Mouse (Mus musculus): ENCODE results near the gene 1700008O03Rik. TPM values are rescaled to one million over a fixed set of nuclear protein-coding genes. Genes with fewer than 3 reads are reported as not detected.

The 1700008O03Rik gene
- total RNA-seq (2023) = not detected

GRCm38 (mm10) chr7:44385720-44386119 lies at the start of gene 1700008O03Rik:
Gene 1700008O03Rik (minus strand): TSS chr7:44385820.

GRCm38 (mm10) chr7:44428968-44429521 lies 43.4 kb upstream of the 1700008O03Rik start, which contains the start of gene Lrrc4b:
Gene Lrrc4b (plus strand): TSS chr7:44429018.

GRCm38 (mm10) chr7:44383980-44384715 lies 1.5 kb downstream of the 1700008O03Rik start, which contains the start of gene Syt3:
Gene Syt3 (plus strand): TSS chr7:44384102.

Other genes starting within 250 kb of the 1700008O03Rik start
- gene Klk1b16, start 249.1 kb downstream of the 1700008O03Rik start, total RNA-seq (2023) = not detected
- gene Klk1b24, start 197.6 kb downstream of the 1700008O03Rik start, total RNA-seq (2023) = not detected
- gene Klk1b3, start 187.6 kb downstream of the 1700008O03Rik start, total RNA-seq (2023) = not detected
- not detected for gene Klk1b4, start 178.4 kb downstream of the 1700008O03Rik start, total RNA-seq (2023)
- gene Klk1b5, start 169.9 kb downstream of the 1700008O03Rik start, total RNA-seq (2023) = not detected
- 0.82 TPM for gene Klk1, start 160.5 kb downstream of the 1700008O03Rik start, total RNA-seq (2023)
- gene Gm36864, start 149.6 kb downstream of the 1700008O03Rik start, total RNA-seq (2023) = not detected
- 3.3 TPM for gene 1700028J19Rik, start 139.1 kb downstream of the 1700008O03Rik start, total RNA-seq (2023)
- gene 2410002F23Rik, start 139.1 kb downstream of the 1700008O03Rik start, total RNA-seq (2023) = 214 TPM
- not detected for gene Acp4, start 128.4 kb downstream of the 1700008O03Rik start, total RNA-seq (2023)
- gene Gm15517, start 124.4 kb downstream of the 1700008O03Rik start, total RNA-seq (2023) = not detected
- gene Clec11a, start 78.9 kb downstream of the 1700008O03Rik start, total RNA-seq (2023) = 0.67 TPM
- 3.0 TPM for gene Shank1, start 75.6 kb downstream of the 1700008O03Rik start, total RNA-seq (2023)
- gene Syt3, start 1.7 kb downstream of the 1700008O03Rik start, total RNA-seq (2023) = not detected
- gene Lrrc4b, start 43.2 kb upstream of the 1700008O03Rik start, total RNA-seq (2023) = not detected
- not detected for gene Aspdh, start 79.6 kb upstream of the 1700008O03Rik start, total RNA-seq (2023)
- 47.6 TPM for gene Josd2, start 82.2 kb upstream of the 1700008O03Rik start, total RNA-seq (2023)
- 80.4 TPM for gene Emc10, start 110.7 kb upstream of the 1700008O03Rik start, total RNA-seq (2023)
- gene Fam71e1, start 110.8 kb upstream of the 1700008O03Rik start, total RNA-seq (2023) = 6.6 TPM
- gene Mybpc2, start 138.8 kb upstream of the 1700008O03Rik start, total RNA-seq (2023) = 1.7 TPM
- gene Spib, start 146.3 kb upstream of the 1700008O03Rik start, total RNA-seq (2023) = 25.1 TPM
- 41.4 TPM for gene Pold1, start 163.0 kb upstream of the 1700008O03Rik start, total RNA-seq (2023)
- gene Nr1h2, start 168.1 kb upstream of the 1700008O03Rik start, total RNA-seq (2023) = 291 TPM
- gene Napsa, start 186.6 kb upstream of the 1700008O03Rik start, total RNA-seq (2023) = 38.9 TPM
- gene Kcnc3, start 204.8 kb upstream of the 1700008O03Rik start, total RNA-seq (2023) = 1.00 TPM

Measured in CD4-positive naive resting alpha-beta T cell, adult 76 days (primary cell).